Mouse (Mus musculus): ENCODE results near the gene Iqgap2.
A peak's percentile ranks its signal among the peaks of the same experiment; 100 is the strongest.

Gene Iqgap2

GRCm38 (mm10) chr13:95612243-95612642, 279.5 kb downstream of the Iqgap2 start:
- DNase-seq: no peak

- DNase-seq: no peak
Observed at GRCm38 (mm10) chr13:95611752-95612151, 280.0 kb downstream of the Iqgap2 start.

GRCm38 (mm10) chr13:95610786-95611562, 280.7 kb downstream of the Iqgap2 start:
- DNase-seq: no peak

GRCm38 (mm10) chr13:95609088-95609420, 282.7 kb downstream of the Iqgap2 start:
- no peak for DNase-seq

- no peak for DNase-seq
Observed at GRCm38 (mm10) chr13:95608416-95609087, 283.2 kb downstream of the Iqgap2 start.

GRCm38 (mm10) chr13:95607019-95607418, 284.7 kb downstream of the Iqgap2 start:
- no peak for DNase-seq

GRCm38 (mm10) chr13:95604288-95604687, 287.4 kb downstream of the Iqgap2 start:
- no peak for DNase-seq

GRCm38 (mm10) chr13:95599833-95600359, 291.8 kb downstream of the Iqgap2 start:
- no peak for DNase-seq

- DNase-seq: no peak
Observed at GRCm38 (mm10) chr13:95598232-95598920, 293.3 kb downstream of the Iqgap2 start.

GRCm38 (mm10) chr13:95597578-95597977, 294.1 kb downstream of the Iqgap2 start:
- no peak for DNase-seq

GRCm38 (mm10) chr13:95596689-95597088, 295.0 kb downstream of the Iqgap2 start:
- no peak for DNase-seq

- DNase-seq: no peak
Observed at GRCm38 (mm10) chr13:95595921-95596320, 295.8 kb downstream of the Iqgap2 start.

- DNase-seq: no peak
Observed at GRCm38 (mm10) chr13:95595411-95595810, 296.3 kb downstream of the Iqgap2 start.

GRCm38 (mm10) chr13:95592860-95593259, 298.9 kb downstream of the Iqgap2 start:
- no peak for DNase-seq

- DNase-seq: no peak
Observed at GRCm38 (mm10) chr13:95591606-95592005, 300.1 kb downstream of the Iqgap2 start.

GRCm38 (mm10) chr13:95587628-95588027, 304.1 kb downstream of the Iqgap2 start:
- DNase-seq: no peak

GRCm38 (mm10) chr13:95584898-95585297, 306.8 kb downstream of the Iqgap2 start:
- peak; percentile 14 to 16 for DNase-seq

- peak; percentile 77 to 81 for DNase-seq
Observed at GRCm38 (mm10) chr13:95583237-95584189, 308.2 kb downstream of the Iqgap2 start.

- no peak for DNase-seq
Observed at GRCm38 (mm10) chr13:95581850-95582249, 309.9 kb downstream of the Iqgap2 start.

GRCm38 (mm10) chr13:95578016-95578697, 313.6 kb downstream of the Iqgap2 start:
- no peak for DNase-seq

All from cerebellum, postnatal 10 days (tissue).